Mouse (Mus musculus) intestine, embryonic 14.5 days (tissue): Measurements from ENCODE around the gene Atxn1. TPM values are rescaled to one million over a fixed set of nuclear protein-coding genes. Genes with fewer than 3 reads are reported as not detected.

Source experiments
- ATAC-seq: fragments of 200-750 bp; cut with Nextera tagmentation; replicated peaks from 2 replicates; pipeline ENCODE4 v1.8.0; 2017; ENCODE audit warnings: low read depth, moderate number of reproducible peaks, moderate TSS enrichment, moderate library complexity; ENCODE audit not compliant: low FRiP score, low TSS enrichment
- DNase-seq: peaks from one replicate; pipeline ENCODE4 v3.0.0-alpha.2; 2018; ENCODE audit warnings: low spot score
- H3K27ac ChIP-seq: fragments of 300-500 bp; sonication (generic); 2 replicates; pipeline ENCODE4 v1.5.1; 2014; ENCODE audit warnings: low read depth, mild to moderate bottlenecking, control low read depth
- H3K27me3 ChIP-seq: fragments of 300-500 bp; sonication (generic); replicated peaks from 2 replicates; pipeline ENCODE4 v1.6.1; 2014; ENCODE audit warnings: low read length, control low read depth; ENCODE audit not compliant: control insufficient read depth, insufficient read depth
- H3K36me3 ChIP-seq: fragments of 300-500 bp; sonication (generic); 2 replicates; pipeline ENCODE4 v1.6.1; 2014; ENCODE audit warnings: low read length, control low read depth; ENCODE audit not compliant: control insufficient read depth, insufficient read depth
- H3K4me1 ChIP-seq: fragments of 300-500 bp; sonication (generic); replicated peaks from 2 replicates; pipeline ENCODE4 v1.6.1; 2014; ENCODE audit warnings: low read length, control low read depth, mixed read lengths; ENCODE audit not compliant: control insufficient read depth, insufficient read depth
- H3K4me2 ChIP-seq: fragments of 300-500 bp; sonication (generic); 2 replicates; pipeline ENCODE4 v1.6.1; 2014; ENCODE audit warnings: low read length
- H3K4me3 ChIP-seq: fragments of 300-500 bp; sonication (generic); 2 replicates; pipeline ENCODE4 v1.5.1; 2014; ENCODE audit warnings: low read depth, low read length, control low read depth, mixed read lengths
- H3K9ac ChIP-seq: fragments of 300-500 bp; sonication (generic); 2 replicates; pipeline ENCODE4 v1.6.1; 2014; ENCODE audit warnings: mild to moderate bottlenecking, low read length
- H3K9me3 ChIP-seq: fragments of 300-500 bp; sonication (generic); 2 replicates; pipeline ENCODE4 v1.6.1; 2016; ENCODE audit warnings: low read length, control low read depth; ENCODE audit not compliant: control insufficient read depth
- WGBS: fragments of 180-500 bp; shearing (Covaris S2); extraction: QIAGEN DNeasy Blood & Tissue Kit; methylation state at CpG from one replicate; pipeline ENCODE4 v1.1.7; 2014; 5-methylcytosine and 5-hydroxymethylcytosine counted together
- polyA plus RNA-seq: library from polyadenylated mRNA; unstranded; fragments of >200 nt; fragmentation: Nextera tagmentation; extraction: Ambion mirVana; gene quantifications from 2 replicates; pipeline ENCODE4 v1.2.1, GENCODE M21; 2014

Gene Atxn1
- polyA plus RNA-seq, 1 experiment from 2014 or later, result 4.8 TPM

DNA sequence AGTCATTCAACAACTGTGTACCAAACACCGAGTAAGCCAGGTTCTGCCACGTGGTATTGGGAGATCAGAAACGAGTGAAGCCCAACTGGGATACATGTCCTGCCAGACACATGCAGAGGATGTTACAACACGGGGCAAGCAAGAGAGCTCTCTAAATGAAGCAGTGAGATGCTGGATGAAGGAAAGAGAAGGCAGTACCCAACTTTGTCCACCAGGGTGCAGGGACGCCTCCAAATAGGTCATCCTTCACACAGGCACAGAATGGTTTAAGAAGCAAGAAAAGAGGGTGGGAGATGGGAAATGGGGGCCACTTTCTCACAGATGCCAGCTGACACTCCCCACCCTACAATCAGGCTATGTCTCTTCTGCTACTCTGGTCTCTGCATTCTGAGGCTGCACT, 351.5 kb downstream of the Atxn1 start:
- 34% methylated on average over 5 of the region's 5 CpGs for WGBS
- H3K27ac ChIP-seq, result no peak overlapping the region
- H3K4me3 ChIP-seq, result no peak overlapping the region
- no peak overlapping the region for H3K9ac ChIP-seq
- no peak for ATAC-seq
- no peaks in the 10 kb centered on the region for H3K36me3 ChIP-seq
- H3K4me2 ChIP-seq, result no peak overlapping the region
- H3K27me3 ChIP-seq, result no peaks in the 10 kb centered on the region
- no peaks in the 10 kb centered on the region; the same call in 1 of the 2 replicates for H3K9me3 ChIP-seq
- no peaks in the 10 kb centered on the region for H3K4me1 ChIP-seq
- no peak for DNase-seq

DNA sequence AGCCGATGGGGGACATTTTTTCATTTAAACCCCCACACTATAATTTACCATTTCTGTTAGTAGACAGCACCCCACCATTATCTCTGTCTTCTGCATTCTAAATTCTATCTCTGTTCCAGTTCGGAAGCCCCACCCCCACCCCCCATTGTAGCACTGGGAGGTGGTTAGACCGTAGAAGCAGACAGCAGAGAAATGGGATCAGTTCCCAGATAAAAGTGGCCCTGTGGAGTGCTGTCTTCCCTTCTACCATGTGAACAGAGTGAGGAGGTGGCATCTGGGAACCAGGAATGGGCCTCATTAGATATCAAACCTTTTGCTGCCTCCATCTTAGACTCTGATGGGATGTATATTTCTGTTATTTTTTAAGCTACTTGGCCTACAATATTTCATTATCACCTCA, 353.3 kb downstream of the Atxn1 start:
- no peak for DNase-seq
- WGBS, result 83% methylated on average over 3 of the region's 3 CpGs
- H3K9ac ChIP-seq, result no peak overlapping the region
- no peak overlapping the region for H3K27ac ChIP-seq
- no peaks in the 10 kb centered on the region for H3K36me3 ChIP-seq
- H3K4me3 ChIP-seq, result no peak overlapping the region
- no peak for ATAC-seq
- H3K27me3 ChIP-seq, result no peaks in the 10 kb centered on the region
- H3K9me3 ChIP-seq, result no peaks in the 10 kb centered on the region; the same call in 1 of the 2 replicates
- no peaks in the 10 kb centered on the region for H3K4me1 ChIP-seq
- no peak overlapping the region for H3K4me2 ChIP-seq

DNA sequence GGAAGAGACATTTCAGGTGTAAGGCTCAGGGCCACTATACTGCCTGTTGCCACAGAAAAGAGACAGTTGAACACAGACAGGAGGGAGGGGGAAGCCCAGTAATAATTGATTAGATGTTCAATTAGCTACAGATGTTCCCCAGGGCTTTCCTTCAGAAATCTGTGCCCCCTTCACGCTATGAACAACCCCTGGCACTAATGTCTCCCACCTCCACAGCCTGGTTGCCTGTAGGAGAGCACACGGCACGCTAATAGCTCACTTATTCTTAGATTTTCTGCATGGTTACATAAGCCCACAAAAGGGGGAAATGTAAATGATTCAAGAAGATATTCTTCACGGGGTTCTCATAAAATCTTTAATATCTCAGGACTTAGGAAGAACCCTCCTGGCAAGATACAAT, 355.3 kb downstream of the Atxn1 start:
- Histone ChIP-seq H3K4me3 (no peak overlapping the region), H3K27me3 (no peaks in the 10 kb centered on the region), H3K36me3 (no peaks in the 10 kb centered on the region), H3K27ac (no peak overlapping the region), H3K9me3 (no peaks in the 10 kb centered on the region; the same call in 1 of the 2 replicates), H3K9ac (no peak overlapping the region), H3K4me2 (no peak overlapping the region), H3K4me1 (no peaks in the 10 kb centered on the region)
- WGBS, result 79% methylated on average over 4 of the region's 4 CpGs
- DNase-seq, result no peak
- no peak for ATAC-seq

DNA sequence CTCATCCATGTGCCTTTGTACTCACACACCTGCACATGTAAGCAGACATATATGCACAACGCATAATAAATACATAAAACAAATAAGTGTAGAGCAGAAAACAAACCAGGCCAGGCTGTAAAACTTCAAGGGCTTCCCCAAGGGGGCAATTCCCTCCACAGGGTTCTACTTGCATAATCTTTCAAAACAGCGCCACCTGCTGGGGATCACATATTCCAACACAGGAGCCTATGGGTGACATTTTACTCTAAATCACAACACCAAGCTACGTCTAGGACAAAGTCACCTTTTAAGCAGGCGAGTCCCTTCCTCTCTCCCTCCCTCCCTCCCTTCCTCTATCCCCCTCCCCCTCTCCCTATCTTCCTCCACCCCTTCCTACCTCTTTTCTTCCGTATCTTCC, 356.2 kb downstream of the Atxn1 start:
- ATAC-seq (no peak), DNase-seq (no peak)
- Histone ChIP-seq H3K4me3 (no peak overlapping the region), H3K9ac (no peak overlapping the region), H3K4me2 (no peak overlapping the region), H3K36me3 (no peaks in the 10 kb centered on the region), H3K9me3 (no peaks in the 10 kb centered on the region; the same call in 1 of the 2 replicates), H3K27me3 (no peaks in the 10 kb centered on the region), H3K4me1 (no peaks in the 10 kb centered on the region), H3K27ac (no peak overlapping the region)
- WGBS, result 95% methylated on average over 5 of the region's 5 CpGs

DNA sequence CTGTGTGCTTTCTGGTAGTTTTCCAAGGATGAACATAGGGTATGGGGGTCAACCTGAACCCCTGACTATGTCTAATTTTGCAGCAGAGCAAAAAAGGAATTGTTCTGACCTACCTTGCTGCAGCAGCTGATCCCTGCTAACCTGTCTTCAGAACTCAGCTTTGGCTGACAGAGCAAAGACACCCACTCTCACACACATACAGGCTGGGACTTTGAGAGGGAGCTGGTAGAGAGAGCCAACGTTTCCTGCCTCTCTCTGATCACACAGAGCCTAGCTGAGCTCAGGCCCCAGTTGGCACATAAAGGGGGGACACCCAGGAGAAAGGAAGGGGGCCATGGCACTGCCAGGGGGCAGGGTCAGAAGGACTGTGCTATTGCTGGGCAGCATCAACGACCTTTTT, 356.9 kb downstream of the Atxn1 start:
- Histone ChIP-seq H3K4me1 (no peaks in the 10 kb centered on the region), H3K27ac (no peak overlapping the region), H3K9ac (no peak overlapping the region), H3K27me3 (no peaks in the 10 kb centered on the region), H3K4me2 (no peak overlapping the region), H3K9me3 (no peaks in the 10 kb centered on the region; the same call in 1 of the 2 replicates), H3K4me3 (no peak overlapping the region), H3K36me3 (no peaks in the 10 kb centered on the region)
- no peak for DNase-seq
- ATAC-seq, result no peak
- 51% methylated on average over 2 of the region's 2 CpGs for WGBS

DNA sequence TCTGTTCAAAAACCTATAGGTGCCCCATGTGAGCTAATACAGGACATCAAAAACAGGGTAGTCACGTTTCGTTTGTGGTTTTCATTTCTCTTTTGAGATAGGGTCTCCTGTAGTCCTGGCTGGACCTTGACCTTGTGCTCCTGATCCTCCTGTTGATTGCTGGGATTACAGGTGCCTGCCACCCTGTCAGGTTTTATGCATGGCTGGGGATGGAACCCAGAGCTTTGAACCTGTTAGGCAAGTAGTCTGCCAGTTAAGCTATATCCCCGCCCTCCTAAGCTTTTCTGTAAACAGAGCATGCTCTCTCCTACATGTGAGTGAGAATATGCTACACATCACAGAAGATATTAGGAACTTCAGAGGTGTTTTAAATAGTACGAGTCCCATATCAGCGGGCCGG, 361.2 kb downstream of the Atxn1 start:
- no peak overlapping the region for H3K4me3 ChIP-seq
- H3K9me3 ChIP-seq, result no peaks in the 10 kb centered on the region; the same call in 1 of the 2 replicates
- WGBS, result 78% methylated on average over 6 of the region's 6 CpGs
- no peak overlapping the region for H3K9ac ChIP-seq
- DNase-seq (no peak), ATAC-seq (no peak)
- no peak overlapping the region for H3K27ac ChIP-seq
- H3K36me3 ChIP-seq, result no peaks in the 10 kb centered on the region
- H3K4me2 ChIP-seq, result no peak overlapping the region
- H3K4me1 ChIP-seq, result no peaks in the 10 kb centered on the region
- H3K27me3 ChIP-seq, result no peaks in the 10 kb centered on the region

DNA sequence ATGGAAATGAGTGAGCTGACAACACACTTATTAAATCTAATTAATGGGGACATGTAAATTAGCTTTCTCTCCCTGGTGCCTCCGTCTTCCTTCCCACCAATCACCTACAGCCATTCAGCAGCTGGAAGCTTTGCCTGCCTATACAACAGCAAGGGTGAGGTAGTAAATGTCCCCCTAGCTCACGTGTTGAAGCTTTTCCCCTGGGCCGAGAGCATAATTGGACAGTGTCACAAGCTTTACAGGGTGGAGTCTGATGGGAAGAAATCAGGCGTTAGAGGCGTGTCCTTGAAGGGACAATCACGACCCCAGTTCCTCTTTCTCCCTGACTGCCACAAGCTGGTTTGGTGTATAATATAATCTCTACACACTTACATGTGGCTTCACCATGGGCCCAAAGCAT, 364.4 kb downstream of the Atxn1 start:
- DNase-seq (no peak), ATAC-seq (no peak)
- Histone ChIP-seq H3K27ac (no peak overlapping the region), H3K4me1 (peaks cover 3% of the 10 kb centered on the region; the same call in 1 of the 2 replicates), H3K9ac (no peak overlapping the region), H3K27me3 (no peaks in the 10 kb centered on the region), H3K9me3 (no peaks in the 10 kb centered on the region), H3K4me3 (no peak overlapping the region), H3K4me2 (no peak overlapping the region), H3K36me3 (no peaks in the 10 kb centered on the region)
- WGBS, result 61% methylated on average over 6 of the region's 6 CpGs

DNA sequence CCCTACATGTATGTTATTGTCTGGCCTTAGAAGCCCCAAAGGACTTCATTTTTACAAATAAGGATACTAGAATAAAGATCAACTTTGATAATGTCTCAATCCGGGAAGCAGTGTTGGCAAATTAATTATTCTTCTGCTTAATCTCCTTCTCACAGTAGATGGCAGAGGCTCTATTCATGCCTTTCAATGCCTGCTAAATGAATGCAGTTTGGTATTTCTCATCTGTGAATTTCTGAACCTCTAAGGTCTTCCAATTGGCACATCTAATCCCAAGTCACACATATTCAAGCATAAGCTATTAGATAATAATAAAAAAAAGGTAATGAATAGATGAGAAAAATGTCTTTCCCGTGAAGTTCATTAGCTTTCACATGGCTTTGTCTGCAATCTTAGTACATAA, 365.0 kb downstream of the Atxn1 start:
- Histone ChIP-seq H3K4me2 (no peak overlapping the region), H3K9ac (no peak overlapping the region), H3K27me3 (no peaks in the 10 kb centered on the region), H3K4me3 (no peak overlapping the region), H3K27ac (no peak overlapping the region), H3K9me3 (no peaks in the 10 kb centered on the region), H3K36me3 (no peaks in the 10 kb centered on the region), H3K4me1 (peaks cover 7% of the 10 kb centered on the region; the same call in 1 of the 2 replicates)
- ATAC-seq (no peak), DNase-seq (no peak)
- 90% methylated on average over 2 of the region's 2 CpGs for WGBS

DNA sequence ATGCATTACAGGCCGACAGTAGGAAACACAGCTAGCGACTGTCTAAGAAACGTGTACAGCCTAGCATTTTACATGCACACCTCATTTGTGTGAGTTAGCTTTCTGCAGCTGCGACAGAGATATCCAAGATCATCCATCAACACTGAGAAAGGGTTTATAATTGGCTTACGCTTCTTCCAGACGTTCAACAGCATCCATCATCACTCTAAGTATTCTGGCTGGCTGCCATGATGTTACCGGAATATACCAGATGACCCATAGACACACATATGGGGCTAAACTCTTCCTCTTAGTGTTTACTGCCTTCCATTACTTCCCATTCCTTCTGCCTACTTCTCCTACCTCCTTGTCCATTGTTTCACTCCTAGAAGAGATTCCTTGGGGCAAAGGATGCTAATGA, 369.4 kb downstream of the Atxn1 start:
- peaks cover 7% of the 10 kb centered on the region; the same call in 1 of the 2 replicates for H3K4me1 ChIP-seq
- H3K4me3 ChIP-seq, result no peak overlapping the region
- no peak overlapping the region for H3K9ac ChIP-seq
- no peak overlapping the region for H3K4me2 ChIP-seq
- no peaks in the 10 kb centered on the region for H3K27me3 ChIP-seq
- WGBS, result 36% methylated on average over 7 of the region's 7 CpGs
- no peaks in the 10 kb centered on the region for H3K36me3 ChIP-seq
- no peak overlapping the region for H3K27ac ChIP-seq
- H3K9me3 ChIP-seq, result no peaks in the 10 kb centered on the region
- DNase-seq, result no peak
- no peak for ATAC-seq
